Mouse (Mus musculus) hindbrain, embryonic 12.5 days (tissue): Measurements from ENCODE around the gene Olfr1419. TPM values are rescaled to one million over a fixed set of nuclear protein-coding genes. Genes with fewer than 3 reads are reported as not detected.
A peak's percentile ranks its signal among the peaks of the same experiment; 100 is the strongest.
"Not testable (repeated sequence)": the region's sequence is repeated elsewhere in the genome, so short reads cannot be mapped to it uniquely, and the experiment has no call there.

Experiments used
- ATAC-seq: fragments of 200-750 bp; cut with Nextera tagmentation; 2 replicates; pipeline ENCODE4 v1.8.0; 2017; ENCODE audit warnings: moderate TSS enrichment; ENCODE audit not compliant: low FRiP score
- H3K27ac ChIP-seq: fragments of 300-500 bp; sonication (generic); 2 replicates; pipeline ENCODE4 v1.5.1; 2016; ENCODE audit warnings: mild to moderate bottlenecking
- H3K27me3 ChIP-seq: fragments of 300-500 bp; sonication (generic); 2 replicates; pipeline ENCODE4 v1.6.1; 2016; ENCODE audit warnings: mild to moderate bottlenecking
- H3K36me3 ChIP-seq: fragments of 300-500 bp; sonication (generic); 2 replicates; pipeline ENCODE4 v1.6.1; 2016; ENCODE audit warnings: mild to moderate bottlenecking
- H3K4me1 ChIP-seq: fragments of 300-500 bp; sonication (generic); 2 replicates; pipeline ENCODE4 v1.6.1; 2016
- H3K4me2 ChIP-seq: fragments of 300-500 bp; sonication (generic); replicated peaks from 2 replicates; pipeline ENCODE4 v1.6.1; 2016; ENCODE audit warnings: mild to moderate bottlenecking
- H3K4me3 ChIP-seq: fragments of 300-500 bp; sonication (generic); 2 replicates; pipeline ENCODE4 v1.5.1; 2016; ENCODE audit warnings: mild to moderate bottlenecking
- H3K9ac ChIP-seq: fragments of 300-500 bp; sonication (generic); 2 replicates; pipeline ENCODE4 v1.6.1; 2016; ENCODE audit warnings: mild to moderate bottlenecking, moderate library complexity
- H3K9me3 ChIP-seq: fragments of 300-500 bp; sonication (generic); replicated peaks from 2 replicates; pipeline ENCODE4 v1.6.1; 2016; ENCODE audit warnings: mild to moderate bottlenecking
- WGBS: fragments of 180-500 bp; shearing (Covaris S2); methylation state at CpG from one replicate; pipeline ENCODE4 v1.1.7; 2016; 5-methylcytosine and 5-hydroxymethylcytosine counted together
- polyA plus RNA-seq: library from polyadenylated mRNA; unstranded; fragments of >200 nt; fragmentation: Nextera tagmentation; extraction: Ambion mirVana; gene quantifications from 2 replicates; pipeline ENCODE4 v1.2.1, GENCODE M21; 2016

Olfr1419 gene
- 0.20 TPM in 1 of 2 replicates, not detected in the other for polyA plus RNA-seq

- H3K36me3 ChIP-seq: no peaks in the 10 kb centered on the region
- 83% methylated on average over 1 of the region's 1 CpGs for WGBS
- ATAC-seq: no peak
These were observed at the start of gene Olfr1419 for GRCm38 (mm10) chr19:11875006-11875405. Gene Olfr1419, minus strand, starts transcription at chr19:11875106.

GRCm38 (mm10) chr19:11922515-11922914 is 47.6 kb upstream of the Olfr1419 start:
- not testable (repeated sequence) for H3K4me1 ChIP-seq, H3K9me3 ChIP-seq, H3K4me3 ChIP-seq, H3K4me2 ChIP-seq, ATAC-seq, H3K27ac ChIP-seq, H3K27me3 ChIP-seq, H3K9ac ChIP-seq
- H3K36me3 ChIP-seq: peaks cover 61% of the 10 kb centered on the region
- WGBS: 97% methylated on average over 2 of the region's 2 CpGs

More at GRCm38 (mm10) chr19:11875006-11875405, at the start of gene Olfr1419:
- Histone ChIP-seq H3K4me3 (no peak within 1 kb of the TSS), H3K27ac (no peak within 1 kb of the TSS), H3K27me3 (no peaks in the 10 kb centered on the region), H3K9ac (no peak within 1 kb of the TSS), H3K9me3 (no peaks in the 10 kb centered on the region), H3K4me1 (no peaks in the 10 kb centered on the region), H3K4me2 (no peak within 1 kb of the TSS)

GRCm38 (mm10) chr19:11922068-11922467 is 47.2 kb upstream of the Olfr1419 start:
- H3K4me2 ChIP-seq: no peak overlapping the region
- H3K27me3 ChIP-seq: no peaks in the 10 kb centered on the region
- no peaks in the 10 kb centered on the region for H3K9me3 ChIP-seq
- H3K4me1 ChIP-seq: no peaks in the 10 kb centered on the region
- ATAC-seq: no peak
- H3K9ac ChIP-seq: no peak overlapping the region
- peaks cover 56% of the 10 kb centered on the region for H3K36me3 ChIP-seq
- 96% methylated on average over 1 of the region's 1 CpGs for WGBS
- H3K4me3 ChIP-seq: no peak overlapping the region
- H3K27ac ChIP-seq: no peak overlapping the region

- 54% methylated on average over 2 of the region's 2 CpGs for WGBS
- Histone ChIP-seq H3K4me2 (no peak overlapping the region), H3K9ac (no peak overlapping the region), H3K36me3 (peaks cover 16% of the 10 kb centered on the region), H3K27ac (no peak overlapping the region), H3K4me3 (no peak overlapping the region), H3K9me3 (no peaks in the 10 kb centered on the region), H3K4me1 (peaks cover 22% of the 10 kb centered on the region), H3K27me3 (no peaks in the 10 kb centered on the region)
- no peak for ATAC-seq
These were observed 40.9 kb upstream of the Olfr1419 start for GRCm38 (mm10) chr19:11915804-11916203.

- 0% methylated on average over 40 of the region's 54 CpGs for WGBS
- H3K4me1 ChIP-seq: peaks cover 22% of the 10 kb centered on the region
- peak overlapping the region; percentile 93 for H3K27ac ChIP-seq
- peak overlapping the region; percentile 84 for H3K4me3 ChIP-seq
- peak overlapping the region; percentile 88 for H3K9ac ChIP-seq
- no peaks in the 10 kb centered on the region for H3K9me3 ChIP-seq
- H3K36me3 ChIP-seq: peaks cover 6% of the 10 kb centered on the region; the same call in 1 of the 2 replicates
- no peaks in the 10 kb centered on the region for H3K27me3 ChIP-seq
- H3K4me2 ChIP-seq: peak overlapping the region; percentile 76
- ATAC-seq: peak; percentile 80
These were observed 37.7 kb upstream of the Olfr1419 start for GRCm38 (mm10) chr19:11912533-11913121.

GRCm38 (mm10) chr19:11912037-11912532 is 37.2 kb upstream of the Olfr1419 start, which contains the start of gene Patl1:
Gene Patl1, plus strand, starts transcription at chr19:11912399.
- peak within 1 kb of the TSS; percentile 88 for H3K9ac ChIP-seq
- H3K4me1 ChIP-seq: peaks cover 22% of the 10 kb centered on the region
- peak; percentile 98 for ATAC-seq
- H3K4me2 ChIP-seq: peak within 1 kb of the TSS; percentile 76
- H3K9me3 ChIP-seq: no peaks in the 10 kb centered on the region
- H3K4me3 ChIP-seq: peak within 1 kb of the TSS; percentile 84
- H3K27ac ChIP-seq: peak within 1 kb of the TSS; percentile 93
- 0% methylated on average over 53 of the region's 53 CpGs for WGBS
- no peaks in the 10 kb centered on the region for H3K27me3 ChIP-seq
- peaks cover 6% of the 10 kb centered on the region; the same call in 1 of the 2 replicates for H3K36me3 ChIP-seq

GRCm38 (mm10) chr19:11911603-11912002 is 36.7 kb upstream of the Olfr1419 start:
- Histone ChIP-seq H3K9ac (peak overlapping the region; percentile 88; the same call in 1 of the 2 replicates), H3K9me3 (no peaks in the 10 kb centered on the region), H3K4me1 (peaks cover 22% of the 10 kb centered on the region), H3K27me3 (no peaks in the 10 kb centered on the region), H3K27ac (peak overlapping the region; percentile 93), H3K36me3 (peaks cover 6% of the 10 kb centered on the region; the same call in 1 of the 2 replicates), H3K4me2 (peak overlapping the region; percentile 76), H3K4me3 (peak overlapping the region; percentile 84)
- ATAC-seq: peak; percentile 59
- WGBS: 3% methylated on average over 17 of the region's 17 CpGs

- H3K36me3 ChIP-seq: peaks cover 6% of the 10 kb centered on the region; the same call in 1 of the 2 replicates
- H3K9ac ChIP-seq: no peak overlapping the region
- H3K4me2 ChIP-seq: peak overlapping the region; percentile 76
- no peaks in the 10 kb centered on the region for H3K9me3 ChIP-seq
- peaks cover 19% of the 10 kb centered on the region for H3K4me1 ChIP-seq
- H3K27ac ChIP-seq: no peak overlapping the region
- no peak for ATAC-seq
- no peaks in the 10 kb centered on the region for H3K27me3 ChIP-seq
- WGBS: 95% methylated on average over 5 of the region's 5 CpGs
- H3K4me3 ChIP-seq: no peak overlapping the region
These were observed 36.1 kb upstream of the Olfr1419 start for GRCm38 (mm10) chr19:11911021-11911420.

GRCm38 (mm10) chr19:11886265-11886664 is 11.4 kb upstream of the Olfr1419 start, which contains the start of gene Olfr1420:
Gene Olfr1420, plus strand, starts transcription at chr19:11886565.
- H3K36me3 ChIP-seq: no peaks in the 10 kb centered on the region
- H3K27ac ChIP-seq: no peak within 1 kb of the TSS
- no peaks in the 10 kb centered on the region for H3K27me3 ChIP-seq
- no peaks in the 10 kb centered on the region for H3K9me3 ChIP-seq
- H3K9ac ChIP-seq: no peak within 1 kb of the TSS
- no peaks in the 10 kb centered on the region for H3K4me1 ChIP-seq
- no peak for ATAC-seq
- H3K4me2 ChIP-seq: no peak within 1 kb of the TSS
- no peak within 1 kb of the TSS for H3K4me3 ChIP-seq
- WGBS: 57% methylated on average over 1 of the region's 1 CpGs

- not testable (repeated sequence) for H3K27me3 ChIP-seq, H3K36me3 ChIP-seq, ATAC-seq, H3K9ac ChIP-seq, H3K4me3 ChIP-seq, H3K4me1 ChIP-seq, H3K4me2 ChIP-seq, H3K27ac ChIP-seq, H3K9me3 ChIP-seq
- WGBS: 66% methylated on average over 22 of the region's 22 CpGs
These were observed 3.5 kb upstream of the Olfr1419 start for GRCm38 (mm10) chr19:11878404-11878803.

- H3K36me3 ChIP-seq: no peaks in the 10 kb centered on the region
- no peaks in the 10 kb centered on the region for H3K4me1 ChIP-seq
- no peaks in the 10 kb centered on the region; the same call in 1 of the 2 replicates for H3K9me3 ChIP-seq
- no peaks in the 10 kb centered on the region for H3K27me3 ChIP-seq
- no peak overlapping the region for H3K4me2 ChIP-seq
- no peak overlapping the region for H3K27ac ChIP-seq
- no peak for ATAC-seq
- H3K4me3 ChIP-seq: no peak overlapping the region
- WGBS: 85% methylated on average over 2 of the region's 2 CpGs
- no peak overlapping the region for H3K9ac ChIP-seq
These were observed 7.1 kb downstream of the Olfr1419 start for GRCm38 (mm10) chr19:11867837-11868236.

- no peak for ATAC-seq
- H3K4me3 ChIP-seq: no peak within 1 kb of the TSS
- no peaks in the 10 kb centered on the region; the same call in 1 of the 2 replicates for H3K9me3 ChIP-seq
- 93% methylated on average over 1 of the region's 1 CpGs for WGBS
- no peaks in the 10 kb centered on the region for H3K36me3 ChIP-seq
- no peak within 1 kb of the TSS for H3K27ac ChIP-seq
- H3K27me3 ChIP-seq: no peaks in the 10 kb centered on the region
- H3K4me1 ChIP-seq: no peaks in the 10 kb centered on the region
- no peak within 1 kb of the TSS for H3K9ac ChIP-seq
- H3K4me2 ChIP-seq: no peak within 1 kb of the TSS
These were observed 13.9 kb downstream of the Olfr1419 start, which contains the start of gene Olfr1418 for GRCm38 (mm10) chr19:11860966-11861365. Gene Olfr1418, minus strand, starts transcription at chr19:11861066.
